Comparison of ENCODE assay signal across 8 mouse cellular contexts in the genomic region with DNA sequence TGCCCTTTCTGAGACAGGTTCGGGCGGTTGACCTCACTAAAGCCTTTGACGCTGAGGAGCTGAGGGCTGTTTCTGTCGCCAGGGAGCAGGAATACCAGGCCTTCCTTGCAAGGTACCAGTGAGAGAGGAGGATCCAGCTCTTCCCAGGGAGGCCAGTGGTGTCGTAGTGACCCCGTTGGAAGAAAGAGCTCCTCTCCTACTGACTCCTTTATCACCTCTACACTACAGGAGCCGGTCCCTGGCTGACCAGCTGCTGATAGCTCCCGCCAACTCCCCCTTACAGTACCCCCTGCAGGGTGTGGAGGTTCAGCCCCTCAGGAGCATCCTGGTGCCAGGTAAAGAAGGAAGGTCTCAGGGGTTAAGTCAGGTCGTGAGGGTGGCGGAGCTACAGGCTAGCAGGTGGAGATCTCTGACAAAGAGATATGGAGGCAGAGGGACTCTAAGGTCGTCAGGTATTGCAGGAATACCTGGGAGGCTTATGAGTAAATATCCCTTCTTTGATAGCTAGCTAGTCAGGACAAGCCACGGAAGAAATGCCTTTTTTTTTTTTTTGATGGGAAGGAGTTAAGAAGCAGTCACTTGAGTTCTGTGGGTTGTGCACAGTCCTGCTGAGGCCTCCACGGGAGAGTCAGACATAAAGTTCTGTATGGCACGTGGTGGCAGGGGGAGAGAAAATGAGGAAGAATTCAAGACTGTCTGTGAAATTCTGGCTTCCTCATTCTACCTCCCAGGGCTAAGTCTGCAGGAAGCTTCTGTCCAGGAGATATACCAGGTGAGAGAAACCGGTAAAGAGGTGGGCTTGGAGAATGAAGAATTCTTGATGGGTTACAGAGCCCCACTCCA. TPM values are rescaled to one million over a fixed set of nuclear protein-coding genes. Genes with fewer than 3 reads are reported as not detected.
DNase-seq lines count a peak whose midpoint lies in the region; ATAC-seq and TF ChIP-seq lines count a peak whose summit lies in the region.

No protein-coding gene starts in this region.

- H3K4me3 ChIP-seq in heart, adult 2 months: no peak overlapping the region
- H3K4me3 ChIP-seq in G1E (ENCODE audit: low read depth, low read length): peak overlapping the region; percentile 93
- H3K4me3 ChIP-seq in hindbrain, embryonic 11.5 days (ENCODE audit: low read depth, low read length): peak overlapping the region; percentile 59

- WGBS in heart, adult 2 months: 46% methylated on average over 15 of the region's 15 CpGs
- WGBS in hindbrain, embryonic 11.5 days: 21% methylated on average over 15 of the region's 15 CpGs

- TF ChIP-seq CTCF in heart, adult 2 months (IDR thresholded peaks at IDR 0.05): no peak
- no peak for TF ChIP-seq CTCF in G1E (IDR thresholded peaks at IDR 0.05; ENCODE audit: low read depth, low read length)

- intact Hi-C loops in heart, adult 2 months (cut with DNase I): no loop called here

- no peak overlapping the region for H3K9ac ChIP-seq in heart, adult 2 months (ENCODE audit: low read depth, low read length)
- H3K9ac ChIP-seq in hindbrain, embryonic 11.5 days (ENCODE audit: low read depth, low read length): peak overlapping the region; percentile 80

- H3K79me2 ChIP-seq in heart, adult 2 months (replicated peaks; ENCODE audit: control insufficient read depth, insufficient read depth, low read length): no peaks in the 10 kb centered on the region

- no peak for ATAC-seq in G1E (ENCODE audit: extremely low read depth, insufficient number of reproducible peaks, low FRiP score, poor library complexity, severe bottlenecking)
- ATAC-seq in hindbrain, embryonic 11.5 days (ENCODE audit: low FRiP score): no peak
- no peak; the same call in 1 of the 2 replicates for ATAC-seq in monocyte, adult 5-6 weeks (replicated peaks; ENCODE audit: insufficient number of reproducible peaks, low FRiP score, low TSS enrichment, poor library complexity, severe bottlenecking)

- peaks cover 3% of the 10 kb centered on the region; the same call in 1 of the 2 replicates for H3K4me1 ChIP-seq in heart, adult 2 months (ENCODE audit: control insufficient read depth, insufficient read depth, low read length)
- H3K4me1 ChIP-seq in G1E (ENCODE audit: insufficient read depth, low read depth, low read length): peaks cover 75% of the 10 kb centered on the region
- peaks cover 6% of the 10 kb centered on the region for H3K4me1 ChIP-seq in hindbrain, embryonic 11.5 days (replicated peaks; ENCODE audit: control insufficient read depth, insufficient read depth, low read length)

- H3K9me3 ChIP-seq in G1E (replicated peaks): no peaks in the 10 kb centered on the region
- H3K9me3 ChIP-seq in hindbrain, embryonic 11.5 days (ENCODE audit: control insufficient read depth, low read length): no peaks in the 10 kb centered on the region

- peaks cover 7% of the 10 kb centered on the region; the same call in 1 of the 2 replicates for H3K27me3 ChIP-seq in heart, adult 2 months (ENCODE audit: control insufficient read depth, insufficient read depth, low read length)
- H3K27me3 ChIP-seq in G1E (ENCODE audit: insufficient read depth, low read length): no peaks in the 10 kb centered on the region
- H3K27me3 ChIP-seq in hindbrain, embryonic 11.5 days (ENCODE audit: control insufficient read depth, insufficient read depth, low read length): peaks cover 61% of the 10 kb centered on the region

- no peak for TF ChIP-seq EP300 in heart, adult 2 months (IDR thresholded peaks at IDR 0.05; ENCODE audit: insufficient read depth, low read depth, low read length)

- TF ChIP-seq POLR2A in heart, adult 2 months (IDR thresholded peaks at IDR 0.05; ENCODE audit: insufficient read depth, low read depth, low read length): no peak

- no peaks in the 10 kb centered on the region for H3K36me3 ChIP-seq in heart, adult 2 months (ENCODE audit: control insufficient read depth, insufficient read depth, low read length)
- peaks cover 66% of the 10 kb centered on the region for H3K36me3 ChIP-seq in G1E (replicated peaks)
- no peaks in the 10 kb centered on the region for H3K36me3 ChIP-seq in hindbrain, embryonic 11.5 days (ENCODE audit: control insufficient read depth, insufficient read depth, low read length)

- no peak overlapping the region for H3K27ac ChIP-seq in heart, adult 2 months
- H3K27ac ChIP-seq in hindbrain, embryonic 11.5 days (ENCODE audit: low read depth, low read length): no peak overlapping the region

- H3K4me2 ChIP-seq in hindbrain, embryonic 11.5 days (replicated peaks; ENCODE audit: low read depth, low read length): peak overlapping the region; percentile 99

- DNase-seq in heart, adult 11 months: peak; percentile 92
- DNase-seq in heart, adult 2 months: no peak
- DNase-seq in G1E (ENCODE audit: low spot score): no peak
- DNase-seq in hindbrain, embryonic 11.5 days (ENCODE audit: low spot score): no peak
- DNase-seq in lung, postnatal 36 days: peak; percentile 41
- no peak for DNase-seq in gastrocnemius, adult 8-10 months (ENCODE audit: low spot score in 2 of 2)
- DNase-seq in frontal cortex, postnatal 25 days (ENCODE audit: low spot score in 2 of 2): no peak

RNA-seq across cellular contexts. Expression of gene B4galnt1, which starts 2.0 kb away (rescaled TPM):
- 1 to 10 TPM; 1.8 to 2.0 TPM for total RNA-seq in heart, adult 2 months (2021)
- 4.0 and 9.5 TPM in 2 replicates for polyA plus RNA-seq in heart, adult 2 months (2012; rRNA removed)
- total RNA-seq in G1E (2014; fragmentation: Nextera tagmentation) (173 and 188 TPM in 2 replicates), G1E (2017) (65.0 and 66.7 TPM in 2 replicates)
- 292 and 318 TPM in 2 replicates for polyA plus RNA-seq in G1E (2012)
- 10.4 and 12.4 TPM in 2 replicates for polyA plus RNA-seq in hindbrain, embryonic 11.5 days (2014; fragmentation: Nextera tagmentation; extraction: Ambion mirVana)
- total RNA-seq in monocyte, adult 5-6 weeks (2017): 166 to 275 TPM (median 211 TPM) in 3 replicates
- under 1 TPM; 0.29 to 0.70 (median 0.38) TPM for total RNA-seq in gastrocnemius, adult 8-10 months (2022)

RNA-seq across cellular contexts. Expression of gene Slc26a10, which starts 13.5 kb away (rescaled TPM):
- 10 to 100 TPM; 13.2 to 14.7 TPM for total RNA-seq in heart, adult 2 months (2021)
- 40.5 and 68.0 TPM in 2 replicates for polyA plus RNA-seq in heart, adult 2 months (2012; rRNA removed)
- 8.4 and 10.1 TPM in 2 replicates for total RNA-seq in G1E (2014; fragmentation: Nextera tagmentation)
- total RNA-seq in G1E (2017): 0.58 and 0.98 TPM in 2 replicates
- polyA plus RNA-seq in G1E (2012): 0.68 and 0.94 TPM in 2 replicates
- polyA plus RNA-seq in hindbrain, embryonic 11.5 days (2014; fragmentation: Nextera tagmentation; extraction: Ambion mirVana): 0.73 and 0.96 TPM in 2 replicates
- 3.2 to 4.2 TPM (median 3.5 TPM) in 3 replicates for total RNA-seq in monocyte, adult 5-6 weeks (2017)
- total RNA-seq in gastrocnemius, adult 8-10 months (2022): 1 to 10 TPM; 1.8 to 4.1 (median 2.7) TPM

RNA-seq across cellular contexts. Expression of gene Arhgef25, which starts 22.9 kb away (rescaled TPM):
- total RNA-seq in heart, adult 2 months (2021): 10 to 100 TPM in 1 of 2 experiments, 1 to 10 TPM in 1; 9.8 to 10.1 TPM
- 17.4 and 18.2 TPM in 2 replicates for polyA plus RNA-seq in heart, adult 2 months (2012; rRNA removed)
- total RNA-seq in G1E (2014; fragmentation: Nextera tagmentation) (49.0 and 70.1 TPM in 2 replicates), G1E (2017) (43.0 and 51.4 TPM in 2 replicates)
- 98.4 and 120 TPM in 2 replicates for polyA plus RNA-seq in G1E (2012)
- polyA plus RNA-seq in hindbrain, embryonic 11.5 days (2014; fragmentation: Nextera tagmentation; extraction: Ambion mirVana): 30.1 and 32.0 TPM in 2 replicates
- total RNA-seq in monocyte, adult 5-6 weeks (2017): 1.9 TPM in 1 of 3 replicates, not detected in the others
- total RNA-seq in gastrocnemius, adult 8-10 months (2022): 10 to 100 TPM in 1 of 4 experiments, 1 to 10 TPM in 3; 7.1 to 12.1 (median 9.0) TPM

RNA-seq across cellular contexts. Expression of gene Dtx3, which starts 28.5 kb away (rescaled TPM):
- total RNA-seq in heart, adult 2 months (2021): 10 to 100 TPM; 23.7 to 24.2 TPM
- 92.6 and 102 TPM in 2 replicates for polyA plus RNA-seq in heart, adult 2 months (2012; rRNA removed)
- total RNA-seq in G1E (2014; fragmentation: Nextera tagmentation) (318 and 360 TPM in 2 replicates), G1E (2017) (95.8 and 125 TPM in 2 replicates)
- polyA plus RNA-seq in G1E (2012): 213 and 260 TPM in 2 replicates
- 143 and 158 TPM in 2 replicates for polyA plus RNA-seq in hindbrain, embryonic 11.5 days (2014; fragmentation: Nextera tagmentation; extraction: Ambion mirVana)
- 3.8 to 17.3 TPM (median 8.8 TPM) in 3 replicates for total RNA-seq in monocyte, adult 5-6 weeks (2017)
- 10 to 100 TPM; 22.1 to 27.1 (median 23.2) TPM for total RNA-seq in gastrocnemius, adult 8-10 months (2022)

RNA-seq across cellular contexts. Expression of gene Pip4k2c, which starts 44.4 kb away (rescaled TPM):
- total RNA-seq in heart, adult 2 months (2021): 10 to 100 TPM; 25.7 to 28.8 TPM
- polyA plus RNA-seq in heart, adult 2 months (2012; rRNA removed): 29.0 and 42.3 TPM in 2 replicates
- total RNA-seq in G1E (2014; fragmentation: Nextera tagmentation) (136 and 141 TPM in 2 replicates), G1E (2017) (126 and 133 TPM in 2 replicates)
- 130 and 151 TPM in 2 replicates for polyA plus RNA-seq in G1E (2012)
- polyA plus RNA-seq in hindbrain, embryonic 11.5 days (2014; fragmentation: Nextera tagmentation; extraction: Ambion mirVana): 11.8 and 12.9 TPM in 2 replicates
- 15.7 to 32.0 TPM (median 21.5 TPM) in 3 replicates for total RNA-seq in monocyte, adult 5-6 weeks (2017)
- total RNA-seq in gastrocnemius, adult 8-10 months (2022): 1 to 10 TPM; 7.6 to 8.8 (median 8.4) TPM

Comparison
In these comparisons a context has a peak if more than half of its experiments do, and no peak if none do; other contexts are left out.
1. DNase-seq: peak in heart, adult 11 months (single experiment) and lung, postnatal 36 days (single experiment); none in heart, adult 2 months (0 of 2), G1E (single experiment), hindbrain, embryonic 11.5 days (single experiment), gastrocnemius, adult 8-10 months (0 of 2) and frontal cortex, postnatal 25 days (0 of 2).
2. RNA of gene B4galnt1, which starts 2.0 kb away (total RNA-seq): 65.0 to 188 TPM in G1E and 166 to 275 TPM in monocyte, adult 5-6 weeks; 1.8 to 2.0 TPM in heart, adult 2 months and 0.29 to 0.70 TPM in gastrocnemius, adult 8-10 months; every median in the first group is over 10 times any median in the second.